Mouse (Mus musculus) embryonic facial prominence, embryonic 10.5 days (tissue): ENCODE data around the gene Gpr88. TPM values are rescaled to one million over a fixed set of nuclear protein-coding genes. Genes with fewer than 3 reads are reported as not detected.

Experiments used
- DNase-seq: peaks from one replicate; pipeline ENCODE4 v3.0.0-alpha.2; 2017; ENCODE audit warnings: low spot score
- H3K27ac ChIP-seq: fragments of 300-500 bp; sonication (generic); replicated peaks from 2 replicates; pipeline ENCODE4 v1.5.1; 2016; ENCODE audit warnings: mild to moderate bottlenecking
- H3K27me3 ChIP-seq: fragments of 300-500 bp; sonication (generic); replicated peaks from 2 replicates; pipeline ENCODE4 v1.6.1; 2016; ENCODE audit warnings: low read depth, mild to moderate bottlenecking; ENCODE audit not compliant: poor library complexity, severe bottlenecking
- H3K36me3 ChIP-seq: fragments of 300-500 bp; sonication (generic); replicated peaks from 2 replicates; pipeline ENCODE4 v1.6.1; 2016; ENCODE audit warnings: mild to moderate bottlenecking, moderate library complexity
- H3K4me1 ChIP-seq: fragments of 300-500 bp; sonication (generic); 2 replicates; pipeline ENCODE4 v1.6.1; 2016
- H3K4me3 ChIP-seq: fragments of 300-500 bp; sonication (generic); 2 replicates; pipeline ENCODE4 v1.5.1; 2016; ENCODE audit warnings: mild to moderate bottlenecking, moderate library complexity
- H3K9me3 ChIP-seq: fragments of 300-500 bp; sonication (generic); 2 replicates; pipeline ENCODE4 v1.6.1; 2016; ENCODE audit warnings: mild to moderate bottlenecking
- WGBS: fragments of 180-500 bp; shearing (Covaris S2); methylation state at CpG from one replicate; pipeline ENCODE4 v1.1.7; 2016; 5-methylcytosine and 5-hydroxymethylcytosine counted together
- polyA plus RNA-seq: library from polyadenylated mRNA; unstranded; fragments of >200 nt; fragmentation: Nextera tagmentation; extraction: Ambion mirVana; gene quantifications from 2 replicates; pipeline ENCODE4 v1.2.1, GENCODE M21; 2016

Gpr88 gene
- polyA plus RNA-seq: 0.52 TPM in 1 of 2 replicates, not detected in the other

DNA sequence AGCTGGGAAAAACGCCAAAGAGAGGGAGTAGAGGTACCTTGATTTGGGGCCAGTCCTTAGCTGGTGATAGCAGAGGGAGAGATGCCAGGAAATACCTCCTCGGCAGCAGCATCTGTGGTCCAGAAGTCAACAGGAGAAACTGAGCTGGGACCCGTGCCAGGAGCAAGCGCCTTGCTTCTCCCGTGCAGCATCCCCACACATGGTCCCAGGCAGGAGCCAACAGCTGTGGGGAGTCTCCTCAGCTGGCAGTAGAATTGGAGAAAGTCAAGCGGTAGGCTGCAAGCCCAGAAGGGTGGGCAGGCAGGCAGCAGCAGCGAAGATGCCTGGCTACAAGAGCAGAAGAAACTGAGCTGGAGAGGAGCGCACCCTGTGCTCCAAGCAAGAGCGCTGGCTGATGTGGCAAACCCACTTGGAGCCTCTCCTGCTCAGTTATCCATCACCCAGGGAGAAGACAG, at the start of gene Gpr88:
Gene Gpr88, minus strand, starts transcription at position 427 of the 455 bp plus-strand sequence.
- peaks cover 23% of the 10 kb centered on the region for H3K4me1 ChIP-seq
- H3K4me3 ChIP-seq: peak within 1 kb of the TSS; percentile 58
- no peaks in the 10 kb centered on the region for H3K36me3 ChIP-seq
- H3K9me3 ChIP-seq: no peaks in the 10 kb centered on the region
- DNase-seq: peak; percentile 54
- H3K27ac ChIP-seq: no peak within 1 kb of the TSS; the same call in 1 of the 2 replicates
- 4% methylated on average over 9 of the region's 9 CpGs for WGBS
- H3K27me3 ChIP-seq: peaks cover 80% of the 10 kb centered on the region

DNA sequence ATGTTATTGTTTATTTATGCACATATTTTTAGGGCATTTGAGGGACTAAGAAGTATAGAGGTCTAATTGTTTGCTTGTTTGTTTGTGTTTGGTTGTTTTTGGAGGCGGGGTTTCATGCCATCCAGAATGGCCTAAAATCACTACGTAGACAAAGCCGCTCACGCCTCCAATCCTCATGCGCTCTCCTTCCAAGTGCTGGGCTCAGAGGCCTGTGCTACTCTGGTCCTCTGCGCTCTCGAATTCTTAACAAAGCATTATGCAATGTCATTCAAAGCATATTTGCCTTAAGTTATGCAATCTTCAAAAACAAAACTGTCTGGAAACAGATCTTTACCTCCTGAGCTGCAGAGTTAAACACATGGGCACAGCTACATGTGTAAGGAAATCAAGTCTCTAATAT, 49.3 kb upstream of the Gpr88 start:
- 94% methylated on average over 7 of the region's 7 CpGs for WGBS
- Histone ChIP-seq H3K4me3 (no peak overlapping the region), H3K9me3 (no peaks in the 10 kb centered on the region), H3K27ac (no peak overlapping the region), H3K4me1 (no peaks in the 10 kb centered on the region), H3K27me3 (no peaks in the 10 kb centered on the region), H3K36me3 (peaks cover 71% of the 10 kb centered on the region)
- no peak for DNase-seq

DNA sequence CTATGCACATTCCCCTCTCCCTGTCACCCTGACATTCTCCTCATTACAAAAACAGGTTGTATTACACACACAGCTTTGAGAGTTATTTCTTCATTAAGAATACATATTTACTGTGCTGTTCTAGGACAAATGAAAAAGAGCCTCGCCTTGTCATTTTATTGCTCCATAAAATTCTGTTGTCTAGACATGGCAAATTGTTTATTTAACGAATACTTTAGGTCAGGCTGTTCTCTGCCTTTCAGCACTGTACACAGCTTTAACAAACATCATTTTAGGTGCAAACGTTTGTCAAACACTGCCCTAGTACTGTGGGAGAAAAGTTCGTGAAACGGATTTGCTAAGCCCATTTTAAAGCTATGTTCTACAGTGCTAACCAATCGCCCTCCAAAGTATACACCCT, 48.5 kb upstream of the Gpr88 start:
- Histone ChIP-seq H3K27ac (no peak overlapping the region), H3K4me3 (no peak overlapping the region), H3K9me3 (no peaks in the 10 kb centered on the region), H3K27me3 (no peaks in the 10 kb centered on the region), H3K4me1 (no peaks in the 10 kb centered on the region), H3K36me3 (peaks cover 71% of the 10 kb centered on the region)
- 92% methylated on average over 6 of the region's 6 CpGs for WGBS
- no peak for DNase-seq

DNA sequence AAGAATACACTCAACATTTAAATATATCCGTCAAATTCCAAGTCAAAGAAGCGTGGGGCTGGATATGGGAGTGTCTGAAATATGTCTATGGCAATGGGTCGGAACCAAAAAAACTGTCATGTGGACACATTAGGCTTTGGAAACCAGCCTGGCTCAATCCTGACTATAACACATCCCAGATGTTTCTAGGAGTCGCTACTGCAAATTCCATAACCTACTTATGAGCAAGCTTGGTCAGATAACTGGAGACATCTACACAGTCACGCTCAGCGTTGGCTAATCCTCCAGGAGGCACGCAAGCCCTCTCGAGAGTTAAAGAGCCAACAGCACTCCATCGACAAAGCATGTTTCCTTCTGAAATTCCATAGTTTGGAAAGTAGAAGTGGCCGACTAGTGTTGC, 45.4 kb upstream of the Gpr88 start:
- WGBS: 90% methylated on average over 10 of the region's 10 CpGs

DNA sequence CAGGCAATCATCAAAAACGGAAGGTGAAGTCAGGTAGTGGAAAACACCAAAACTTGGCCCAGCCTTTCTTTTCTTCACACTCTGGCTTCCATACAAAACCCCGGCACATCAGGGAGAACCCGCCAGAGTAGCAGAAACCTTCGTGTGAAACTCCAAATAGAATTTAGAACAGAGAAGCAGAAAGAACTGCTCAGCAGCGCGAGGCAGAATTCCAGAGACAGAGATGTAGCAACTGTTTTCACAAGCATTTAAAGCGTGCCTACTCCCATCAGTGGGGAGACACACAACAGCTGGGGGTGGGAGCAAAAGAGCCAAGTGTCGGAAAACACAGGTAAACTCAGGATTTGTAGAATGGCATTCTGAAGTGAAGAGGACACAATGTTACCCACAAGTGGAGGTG, 44.7 kb upstream of the Gpr88 start:
- Histone ChIP-seq H3K27me3 (no peaks in the 10 kb centered on the region), H3K4me3 (no peak overlapping the region), H3K36me3 (peaks cover 72% of the 10 kb centered on the region), H3K27ac (no peak overlapping the region), H3K9me3 (no peaks in the 10 kb centered on the region), H3K4me1 (no peaks in the 10 kb centered on the region)
- no peak for DNase-seq
- WGBS: 94% methylated on average over 8 of the region's 8 CpGs

More for the DNA sequence above, 45.4 kb upstream of the Gpr88 start:
- Histone ChIP-seq H3K27ac (no peak overlapping the region), H3K9me3 (no peaks in the 10 kb centered on the region), H3K36me3 (peaks cover 72% of the 10 kb centered on the region), H3K4me1 (no peaks in the 10 kb centered on the region), H3K4me3 (no peak overlapping the region), H3K27me3 (no peaks in the 10 kb centered on the region)
- DNase-seq: no peak

DNA sequence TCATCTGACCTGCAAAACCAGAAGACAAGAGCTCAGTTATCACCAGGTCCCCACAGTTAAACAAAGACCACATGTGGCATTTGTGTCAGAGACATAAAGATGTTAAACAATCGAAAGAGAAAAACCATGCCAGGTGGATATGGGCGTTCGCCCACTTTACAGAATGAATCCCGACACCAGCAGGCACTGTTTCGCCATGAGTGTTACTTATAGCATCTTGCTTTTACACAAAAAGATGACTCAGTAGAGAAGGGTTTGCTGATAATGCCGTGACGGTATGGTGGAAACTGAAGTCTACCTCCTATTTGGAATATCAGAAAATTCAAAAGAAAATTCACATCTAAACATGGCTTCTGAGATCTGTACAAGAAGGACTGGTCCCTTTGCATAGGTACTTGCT, 43.9 kb upstream of the Gpr88 start:
- WGBS: 95% methylated on average over 7 of the region's 7 CpGs
- peaks cover 74% of the 10 kb centered on the region for H3K36me3 ChIP-seq
- no peak overlapping the region for H3K27ac ChIP-seq
- no peak overlapping the region for H3K4me3 ChIP-seq
- no peak for DNase-seq
- H3K27me3 ChIP-seq: no peaks in the 10 kb centered on the region
- no peaks in the 10 kb centered on the region for H3K4me1 ChIP-seq
- no peaks in the 10 kb centered on the region for H3K9me3 ChIP-seq

DNA sequence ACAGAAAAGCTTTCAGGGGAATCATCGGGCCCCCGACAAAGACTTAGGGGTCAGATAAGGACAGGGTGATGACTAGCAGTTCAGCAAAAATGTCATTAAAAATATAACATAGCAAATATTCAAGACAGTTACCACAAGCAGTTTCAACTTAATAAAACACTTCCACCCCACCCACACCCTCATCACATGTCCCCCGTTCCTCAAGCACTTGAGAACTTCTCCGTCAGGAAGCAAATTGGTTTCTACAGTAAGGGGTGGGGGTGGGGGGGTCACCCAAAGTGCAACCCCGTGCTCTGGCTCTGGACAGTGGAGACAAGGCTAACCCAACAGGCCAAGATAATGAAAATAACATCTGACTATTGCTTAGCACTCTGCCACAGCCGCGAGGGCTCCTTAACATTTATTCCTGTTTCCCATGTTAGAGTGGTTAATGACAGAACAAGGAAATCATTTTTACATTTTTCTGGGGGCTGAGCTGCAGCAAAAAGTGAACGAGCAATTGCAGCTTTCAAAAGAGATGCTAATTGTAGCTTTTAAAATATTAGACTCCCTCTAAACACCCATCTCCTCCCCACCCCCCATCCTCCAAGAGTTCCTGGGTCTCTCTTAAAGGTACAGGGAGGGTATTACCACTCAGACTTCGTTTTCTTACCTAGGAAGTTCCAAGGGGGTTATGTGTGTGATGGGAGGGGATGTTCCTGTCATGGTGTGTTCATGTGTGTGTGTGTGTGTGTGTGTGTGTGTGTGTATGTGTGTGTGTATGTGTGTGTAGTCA, 36.9 kb upstream of the Gpr88 start:
- no peaks in the 10 kb centered on the region for H3K9me3 ChIP-seq
- H3K4me3 ChIP-seq: no peak overlapping the region
- no peak for DNase-seq
- no peaks in the 10 kb centered on the region for H3K27me3 ChIP-seq
- 88% methylated on average over 9 of the region's 9 CpGs for WGBS
- H3K4me1 ChIP-seq: no peaks in the 10 kb centered on the region
- no peak overlapping the region for H3K27ac ChIP-seq
- peaks cover 66% of the 10 kb centered on the region for H3K36me3 ChIP-seq

DNA sequence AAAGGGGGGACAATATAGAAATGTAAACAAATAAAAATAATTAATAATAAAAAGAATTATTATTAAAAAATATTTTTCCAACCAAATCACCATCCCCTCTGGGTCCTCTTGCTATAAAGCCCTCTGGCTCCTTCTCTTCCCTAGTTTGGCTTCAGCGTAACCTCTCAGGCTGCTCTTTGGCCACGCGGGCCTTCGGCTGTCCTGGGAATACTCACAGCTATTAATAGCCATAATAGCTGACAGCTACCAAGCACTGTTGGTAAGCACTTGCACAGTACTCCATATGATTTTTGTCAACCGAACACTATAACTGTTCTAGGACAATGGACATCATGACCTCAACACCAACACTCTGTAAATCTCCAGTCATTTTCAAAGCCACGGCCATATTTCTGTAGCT, 35.5 kb upstream of the Gpr88 start:
- 89% methylated on average over 6 of the region's 6 CpGs for WGBS
- Histone ChIP-seq H3K36me3 (peaks cover 52% of the 10 kb centered on the region), H3K27ac (no peak overlapping the region), H3K4me1 (no peaks in the 10 kb centered on the region), H3K4me3 (no peak overlapping the region), H3K9me3 (no peaks in the 10 kb centered on the region), H3K27me3 (no peaks in the 10 kb centered on the region)
- no peak for DNase-seq

DNA sequence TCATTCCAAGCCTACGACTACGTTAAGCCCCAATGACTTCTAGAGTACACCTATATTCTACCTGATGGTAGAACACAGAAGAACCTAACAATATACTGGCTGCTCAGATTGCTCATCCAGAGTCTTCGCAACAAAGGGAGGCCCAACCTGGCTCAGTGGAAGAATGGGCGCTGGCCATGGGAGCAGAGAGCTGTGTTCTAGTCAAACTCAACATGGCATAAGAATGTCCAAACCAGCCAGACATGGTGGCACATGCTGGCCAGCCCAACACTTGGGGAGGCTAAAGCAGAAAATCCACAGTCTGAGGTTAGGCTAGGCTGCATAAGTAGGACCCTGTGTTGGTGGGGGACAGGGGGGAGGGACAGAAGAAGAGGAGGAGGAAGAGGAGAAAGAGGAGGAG, 31.4 kb upstream of the Gpr88 start:
- H3K4me1 ChIP-seq: no peaks in the 10 kb centered on the region
- peaks cover 37% of the 10 kb centered on the region for H3K36me3 ChIP-seq
- DNase-seq: no peak
- no peak overlapping the region for H3K4me3 ChIP-seq
- H3K27me3 ChIP-seq: no peaks in the 10 kb centered on the region
- 93% methylated on average over 4 of the region's 4 CpGs for WGBS
- H3K27ac ChIP-seq: no peak overlapping the region
- H3K9me3 ChIP-seq: no peaks in the 10 kb centered on the region

DNA sequence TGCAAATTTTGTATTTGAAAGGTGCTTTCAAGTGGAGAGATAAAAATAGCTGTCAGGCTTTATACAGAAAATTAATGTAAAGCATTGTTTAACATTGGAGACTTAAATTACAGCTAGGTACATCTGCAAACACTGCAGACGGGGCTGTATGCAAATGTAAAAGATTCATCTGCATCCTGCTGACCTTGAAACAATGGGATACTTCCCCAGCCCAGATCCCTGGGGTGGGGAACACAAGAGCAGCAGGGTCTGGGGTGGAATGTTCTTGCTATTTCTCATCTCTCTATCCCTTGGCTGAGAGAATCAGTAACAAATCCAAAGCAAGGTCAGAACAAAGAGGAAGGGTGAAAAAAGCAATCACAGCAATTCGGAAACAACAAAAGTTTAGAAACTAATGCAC, 30.7 kb upstream of the Gpr88 start:
- no peaks in the 10 kb centered on the region for H3K27me3 ChIP-seq
- H3K27ac ChIP-seq: no peak overlapping the region
- no peak overlapping the region for H3K4me3 ChIP-seq
- peaks cover 37% of the 10 kb centered on the region for H3K36me3 ChIP-seq
- H3K4me1 ChIP-seq: no peaks in the 10 kb centered on the region
- H3K9me3 ChIP-seq: no peaks in the 10 kb centered on the region
- WGBS: 57% methylated on average over 2 of the region's 2 CpGs
- DNase-seq: no peak

DNA sequence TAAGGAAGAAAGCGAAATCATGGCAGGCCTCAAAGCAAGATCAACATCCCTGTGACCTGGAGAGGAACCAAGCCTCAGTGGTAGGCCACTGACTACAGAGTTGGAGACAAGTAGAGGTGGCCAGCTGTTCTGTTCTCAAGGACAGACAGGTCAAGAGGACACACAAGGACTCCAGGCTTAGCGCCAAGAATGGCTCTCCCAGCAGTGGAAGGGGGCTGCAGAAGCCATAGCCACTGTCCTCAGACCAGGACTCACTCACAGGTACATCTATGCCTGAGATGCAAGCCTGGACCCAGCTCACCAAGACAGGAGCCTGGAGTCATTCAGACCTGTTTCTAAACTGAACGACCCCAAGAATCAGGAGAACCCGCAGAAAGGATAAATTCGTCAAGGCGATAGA, 28.4 kb upstream of the Gpr88 start:
- Histone ChIP-seq H3K4me1 (no peaks in the 10 kb centered on the region), H3K36me3 (peaks cover 40% of the 10 kb centered on the region), H3K27me3 (no peaks in the 10 kb centered on the region), H3K4me3 (no peak overlapping the region), H3K27ac (no peak overlapping the region), H3K9me3 (no peaks in the 10 kb centered on the region)
- 95% methylated on average over 6 of the region's 6 CpGs for WGBS
- no peak for DNase-seq

DNA sequence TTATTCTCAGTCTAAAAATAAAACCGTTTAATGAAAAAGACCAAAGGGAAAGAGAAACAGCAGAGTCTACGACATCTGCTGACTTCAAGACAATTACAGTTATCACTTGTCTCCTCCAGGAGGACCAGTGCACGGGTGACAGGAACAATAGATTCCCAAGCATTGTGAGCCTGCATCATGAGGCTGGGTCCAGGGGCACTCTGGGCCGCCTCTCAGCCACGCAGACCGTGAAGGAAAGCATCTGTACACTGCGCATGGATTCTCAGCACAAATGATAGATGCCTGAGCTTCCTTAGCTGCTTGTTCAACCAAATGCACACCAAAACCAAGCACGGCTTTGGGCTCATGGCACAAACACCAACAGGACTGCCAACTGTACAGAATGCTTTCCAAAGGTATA, 23.8 kb upstream of the Gpr88 start:
- DNase-seq: no peak
- Histone ChIP-seq H3K36me3 (peaks cover 46% of the 10 kb centered on the region), H3K27me3 (no peaks in the 10 kb centered on the region), H3K27ac (no peak overlapping the region), H3K4me3 (no peak overlapping the region), H3K4me1 (no peaks in the 10 kb centered on the region), H3K9me3 (no peaks in the 10 kb centered on the region)
- WGBS: 88% methylated on average over 8 of the region's 8 CpGs

DNA sequence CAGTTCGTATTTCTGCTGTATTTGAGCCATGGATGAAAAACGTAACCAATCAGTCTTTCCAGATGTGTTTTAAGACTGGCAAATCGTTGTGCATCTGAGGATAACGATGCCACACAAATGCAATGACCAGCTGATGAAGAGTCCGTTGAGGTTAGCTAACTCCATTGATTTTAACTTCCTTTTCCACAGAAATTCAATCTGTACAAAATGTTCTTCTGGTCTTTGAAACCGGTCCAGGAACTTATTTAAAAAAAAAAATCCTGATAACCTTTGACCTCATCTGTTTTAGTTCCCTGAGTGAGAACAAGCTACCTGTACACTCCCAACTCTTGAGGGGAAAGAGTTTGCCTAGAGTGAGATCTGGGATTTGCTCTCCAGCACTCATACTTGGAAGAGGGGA, 18.4 kb upstream of the Gpr88 start:
- Histone ChIP-seq H3K4me1 (no peaks in the 10 kb centered on the region), H3K4me3 (no peak overlapping the region), H3K27ac (no peak overlapping the region), H3K9me3 (no peaks in the 10 kb centered on the region), H3K27me3 (no peaks in the 10 kb centered on the region), H3K36me3 (peaks cover 13% of the 10 kb centered on the region)
- WGBS: 89% methylated on average over 6 of the region's 6 CpGs
- DNase-seq: no peak
